ENCODE assay signal across 20 mouse cellular contexts in the genomic region with DNA sequence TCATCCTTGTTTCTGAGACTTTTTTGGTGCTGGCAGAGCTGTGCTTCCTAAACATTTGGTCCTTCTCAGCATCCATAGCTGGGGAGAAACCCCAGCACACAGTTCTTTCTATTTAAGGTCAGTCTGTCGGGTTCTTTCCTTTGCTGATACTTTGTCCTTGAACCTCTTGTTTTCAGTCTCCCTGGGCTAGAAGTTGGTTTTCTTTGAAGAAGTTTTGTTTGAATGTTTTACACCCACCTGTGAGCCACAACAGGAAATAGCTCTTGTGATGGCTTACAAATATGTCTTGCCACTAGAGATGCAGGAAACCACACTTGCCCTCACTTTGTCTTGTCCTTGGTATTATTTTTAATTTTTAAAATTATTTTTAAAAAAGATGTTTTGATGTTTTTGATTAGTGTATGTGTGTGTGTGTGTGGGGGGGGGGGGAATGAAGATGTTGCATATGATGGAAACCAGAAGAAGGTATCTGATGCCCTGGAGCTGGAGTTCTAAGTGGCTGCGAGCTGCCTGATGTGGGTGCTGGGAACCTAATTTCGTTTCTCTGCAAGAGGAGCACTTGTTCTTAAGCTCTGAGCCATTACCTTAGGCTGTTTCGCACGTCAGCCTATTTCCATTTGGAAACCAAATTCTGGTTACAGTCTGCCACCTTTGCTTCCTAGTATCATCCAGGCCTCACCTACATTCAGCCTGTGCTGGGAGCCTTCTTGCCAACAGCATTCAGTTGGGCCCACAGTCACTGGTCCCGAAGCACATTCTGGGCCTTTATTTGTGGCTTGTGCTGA. TPM values are rescaled to one million over a fixed set of nuclear protein-coding genes. Genes with fewer than 3 reads are reported as not detected.
DNase-seq lines count a peak whose midpoint lies in the region; TF ChIP-seq lines count a peak whose summit lies in the region.
"Had no signal": no experiment of that assay in that cellular context is flagged by ENCODE, and none has a peak within 500 bp of the region (broad histone marks: within the 10 kb centered on the region; RNA-seq: fewer than 3 reads in every experiment).

No protein-coding gene starts in this region.

- no peaks in the 10 kb centered on the region for H3K36me3 ChIP-seq in testis, adult 2 months (ENCODE audit: control insufficient read depth, insufficient read depth, low read length)
- no peaks in the 10 kb centered on the region for H3K36me3 ChIP-seq in small intestine, adult 2 months (ENCODE audit: control insufficient read depth, insufficient read depth, low read length)
- H3K36me3 ChIP-seq: heart, embryonic 13.5 days; hindbrain, embryonic 10.5 days; intestine, embryonic 15.5 days; liver, embryonic 12.5 days; midbrain, embryonic 15.5 days had no signal

- H3K4me3 ChIP-seq in testis, adult 2 months (ENCODE audit: control insufficient read depth, low read depth, low read length), result no peak overlapping the region
- no peak overlapping the region for H3K4me3 ChIP-seq in small intestine, adult 2 months (ENCODE audit: low read depth, low read length)
- H3K4me3 ChIP-seq: heart, embryonic 13.5 days; hindbrain, embryonic 10.5 days; intestine, embryonic 15.5 days; liver, embryonic 12.5 days; midbrain, embryonic 15.5 days had no signal

- peak; percentile 10 for DNase-seq in cerebellum, adult 9-10 months
- DNase-seq in cerebellum, adult 11-12 months, result no peak
- no peak for DNase-seq in testis, postnatal 14 days (ENCODE audit: low spot score)
- no peak for DNase-seq in layer of hippocampus, adult 18-20 months (ENCODE audit: low spot score in 2 of 2)
- DNase-seq in kidney, postnatal 36 days, result no peak
- no peak for DNase-seq in Muller cell, postnatal 12 days (ENCODE audit: inconsistent ontology term)
- DNase-seq: adrenal gland, postnatal 36 days; cerebellum, postnatal 25 days; gastrocnemius, postnatal 10 days; kidney, postnatal 10 days; left cerebral cortex, postnatal 4 days; right cerebral cortex, postnatal 4 days had no signal

- WGBS in small intestine, adult 2 months, result 84% methylated on average over 6 of the region's 6 CpGs

- TF ChIP-seq CTCF in testis, adult 2 months (IDR thresholded peaks at IDR 0.05; ENCODE audit: control insufficient read depth, insufficient read depth, insufficient replicate concordance, low read depth, low read length), result no peak
- no peak for TF ChIP-seq CTCF in small intestine, adult 2 months (IDR thresholded peaks at IDR 0.05; ENCODE audit: extremely low read depth, insufficient read length, insufficient replicate concordance, low read depth, low read length)

- peaks cover 23% of the 10 kb centered on the region for H3K4me1 ChIP-seq in testis, adult 2 months (ENCODE audit: control insufficient read depth, insufficient read depth, low read length)
- H3K4me1 ChIP-seq in small intestine, adult 2 months (ENCODE audit: control insufficient read depth, insufficient read depth, insufficient read length, low read length), result peaks cover 8% of the 10 kb centered on the region; the same call in 1 of the 2 replicates

- H3K27ac ChIP-seq in testis, adult 2 months (ENCODE audit: control insufficient read depth, insufficient read depth, low read depth, low read length), result 0 out of 2 replicates have a peak overlapping the region, but pooled peaks have one; percentile 14
- peak overlapping the region; percentile 83 for H3K27ac ChIP-seq in small intestine, adult 2 months (ENCODE audit: insufficient read depth, low read depth, low read length)
- H3K27ac ChIP-seq: heart, embryonic 13.5 days; intestine, embryonic 15.5 days; liver, embryonic 12.5 days; midbrain, embryonic 15.5 days had no signal

- no peaks in the 10 kb centered on the region for H3K27me3 ChIP-seq in testis, adult 2 months (ENCODE audit: control insufficient read depth, insufficient read depth, low read length)
- H3K27me3 ChIP-seq in small intestine, adult 2 months (ENCODE audit: control insufficient read depth, insufficient read depth, low read length), result no peaks in the 10 kb centered on the region
- H3K27me3 ChIP-seq: heart, embryonic 13.5 days; intestine, embryonic 15.5 days; liver, embryonic 12.5 days; midbrain, embryonic 15.5 days had no signal

- no peak for TF ChIP-seq POLR2A in testis, adult 2 months (IDR thresholded peaks at IDR 0.05; ENCODE audit: control insufficient read depth, low read depth, low read length)
- no peak for TF ChIP-seq POLR2A in small intestine, adult 2 months (IDR thresholded peaks at IDR 0.05; ENCODE audit: low read depth, low read length)

RNA-seq across cellular contexts. Expression of a gene that starts 2.0 kb away (rescaled TPM):
- polyA plus RNA-seq in testis, adult 2 months (2012; rRNA removed), result 35.1 and 35.3 TPM in 2 replicates
- polyA plus RNA-seq in small intestine, adult 2 months (2012; rRNA removed), result 56.4 and 64.9 TPM in 2 replicates
- 100 to 1,000 TPM; 108 to 115 TPM for total RNA-seq in layer of hippocampus, adult 18-20 months (2021)

RNA-seq across cellular contexts. Expression of a gene that starts 26.9 kb away (rescaled TPM):
- polyA plus RNA-seq in testis, adult 2 months (2012; rRNA removed), result 1.4 and 1.8 TPM in 2 replicates
- 11.1 and 19.6 TPM in 2 replicates for polyA plus RNA-seq in small intestine, adult 2 months (2012; rRNA removed)
- total RNA-seq in layer of hippocampus, adult 18-20 months (2021), result 100 to 1,000 TPM; 669 to 714 TPM
- total RNA-seq: MEL had no signal

RNA-seq across cellular contexts. Expression of a gene that starts 38.6 kb away (rescaled TPM):
- 0.73 and 2.1 TPM in 2 replicates for polyA plus RNA-seq in testis, adult 2 months (2012; rRNA removed)
- 4.2 and 27.5 TPM in 2 replicates for polyA plus RNA-seq in small intestine, adult 2 months (2012; rRNA removed)
- 1 to 10 TPM; 4.3 to 7.0 TPM for total RNA-seq in layer of hippocampus, adult 18-20 months (2021)
